Mouse (Mus musculus) CD4-positive helper T cell, adult 2 months (primary cell): ENCODE measurements at regions not wholly inside any gene's neighbourhood (a gene's known extent, or its start where the extent isn't known, plus 50 kb on each side); places are given as distances from the start of the nearest gene placed in this dataset.

Experiments
- DNase-seq: peaks from one replicate; pipeline ENCODE4 v3.0.0-alpha.2; 2012; ENCODE audit warnings: low read depth, missing footprints, low spot score

DNA sequence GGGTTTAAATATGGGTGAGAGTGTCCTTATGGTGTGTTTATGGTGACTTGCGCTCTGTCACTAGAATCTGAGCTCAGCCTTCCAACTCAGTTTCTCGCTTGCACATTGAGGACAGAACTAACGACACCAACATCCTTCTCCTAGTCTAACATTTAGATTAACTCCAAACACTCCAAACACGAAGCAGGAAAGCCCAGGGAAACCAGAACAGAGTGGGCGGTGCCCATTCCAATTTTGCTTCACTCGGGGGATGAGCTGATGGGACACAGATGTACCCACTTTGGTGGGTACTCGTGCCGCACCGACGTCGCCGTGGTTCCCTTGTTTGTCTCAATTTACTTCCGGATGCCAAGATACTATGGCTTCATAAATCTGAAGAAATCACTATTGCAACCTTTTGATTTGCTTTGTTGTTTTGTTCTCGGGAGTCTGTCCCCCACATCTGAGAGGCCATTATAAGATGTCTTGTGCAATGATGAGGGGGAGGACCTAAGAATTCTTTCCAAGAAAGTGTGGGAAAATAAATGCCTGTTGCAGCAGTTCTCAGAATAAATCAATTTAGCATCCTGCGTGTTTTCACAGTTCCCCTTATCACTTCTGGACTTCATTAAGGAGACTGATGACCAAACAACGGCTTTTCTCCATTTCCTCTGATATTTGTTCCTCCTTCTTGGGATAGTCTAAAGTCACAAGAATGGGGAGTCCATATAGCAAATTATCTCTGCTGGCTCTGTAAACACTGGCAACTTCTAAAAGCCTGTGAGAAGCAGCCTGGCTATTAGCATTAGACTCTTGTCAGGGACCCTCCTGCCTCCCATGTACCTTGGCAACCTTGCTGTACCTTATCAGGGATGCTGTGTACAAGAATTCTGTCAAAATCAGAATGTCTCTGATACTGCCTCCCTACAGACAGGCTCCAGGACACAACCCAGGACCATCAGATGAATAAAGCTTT, 96.2 kb upstream of the Klf9 start:
- no peak for DNase-seq

DNA sequence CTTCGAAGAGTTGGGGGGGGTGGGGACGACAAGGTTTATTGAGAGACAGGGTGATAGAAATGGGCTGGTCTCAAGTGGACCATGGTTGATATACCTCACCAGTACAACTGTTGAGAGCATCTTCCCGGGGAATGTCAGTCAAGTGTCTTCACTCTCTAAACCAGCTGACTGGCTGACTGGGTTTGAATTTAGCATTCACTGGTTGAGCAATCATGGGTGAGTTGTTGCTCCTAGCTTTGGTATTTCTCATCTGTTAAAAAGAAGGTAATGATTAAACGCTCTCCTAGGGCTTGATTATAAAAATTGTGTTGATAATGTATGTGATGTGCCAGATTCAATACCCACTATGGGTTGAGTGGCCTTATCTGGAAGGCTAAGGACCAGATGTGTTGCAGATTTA, 89.6 kb upstream of the Klf9 start:
- no peak for DNase-seq

DNA sequence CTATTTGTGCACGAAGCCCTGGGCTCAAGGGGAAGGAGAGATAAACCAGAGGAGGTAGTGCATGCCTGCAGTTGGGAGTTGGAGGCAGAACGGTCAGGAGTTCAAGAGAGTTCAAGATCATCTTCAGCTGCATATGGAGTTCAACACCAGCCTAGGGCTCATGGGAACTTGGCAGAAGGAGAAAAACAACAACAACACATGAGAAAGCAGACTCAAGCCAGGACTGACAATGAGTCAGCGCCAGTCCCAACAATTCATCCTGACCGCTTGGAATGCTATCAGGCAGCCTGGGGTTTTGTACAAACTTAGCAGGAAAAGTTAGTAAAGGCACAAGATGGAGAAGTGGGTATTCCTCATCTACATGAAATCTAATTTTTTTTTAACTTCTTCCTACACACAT, 86.6 kb upstream of the Klf9 start:
- DNase-seq: no peak

DNA sequence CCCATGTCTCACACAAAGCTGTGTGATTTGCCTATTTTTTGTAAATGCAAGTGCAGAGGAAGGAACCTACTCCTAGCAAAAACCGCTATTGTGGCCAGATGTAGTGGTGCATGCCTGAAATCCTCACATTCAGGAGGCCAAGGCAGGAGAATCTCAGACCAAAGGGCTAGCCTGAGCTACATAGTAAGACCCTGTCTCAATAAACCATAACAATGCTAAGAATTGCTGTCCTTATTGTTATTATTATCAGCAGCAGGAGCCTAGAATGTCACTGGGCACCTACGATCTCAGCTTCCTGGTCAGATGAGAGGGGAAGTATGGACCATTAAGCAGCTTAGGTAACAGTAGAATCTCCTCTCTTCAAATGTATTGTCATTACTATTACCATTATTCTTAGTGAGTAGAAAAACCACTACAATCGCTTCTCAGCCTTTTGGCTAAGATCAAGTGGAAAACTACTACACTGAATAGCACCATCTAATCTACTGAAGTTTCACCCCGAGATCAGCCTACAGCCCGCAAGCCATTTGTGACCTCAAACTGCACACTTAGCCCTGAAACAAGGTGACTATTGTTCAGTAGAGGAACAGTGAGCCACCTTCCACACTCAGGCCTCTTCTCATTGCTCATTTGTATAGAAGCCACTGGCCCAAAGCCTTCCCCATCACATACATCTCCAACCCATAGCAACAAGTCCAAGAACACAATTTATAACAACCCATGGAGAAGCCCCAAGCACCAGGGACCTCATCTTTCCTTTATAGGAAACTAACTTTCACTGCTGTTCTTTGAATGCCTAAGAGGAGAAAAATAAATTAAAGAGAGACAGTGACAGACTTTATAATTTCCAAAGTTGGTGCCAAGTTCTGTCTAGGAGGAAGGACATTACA, 84.9 kb upstream of the Klf9 start:
- DNase-seq: no peak

DNA sequence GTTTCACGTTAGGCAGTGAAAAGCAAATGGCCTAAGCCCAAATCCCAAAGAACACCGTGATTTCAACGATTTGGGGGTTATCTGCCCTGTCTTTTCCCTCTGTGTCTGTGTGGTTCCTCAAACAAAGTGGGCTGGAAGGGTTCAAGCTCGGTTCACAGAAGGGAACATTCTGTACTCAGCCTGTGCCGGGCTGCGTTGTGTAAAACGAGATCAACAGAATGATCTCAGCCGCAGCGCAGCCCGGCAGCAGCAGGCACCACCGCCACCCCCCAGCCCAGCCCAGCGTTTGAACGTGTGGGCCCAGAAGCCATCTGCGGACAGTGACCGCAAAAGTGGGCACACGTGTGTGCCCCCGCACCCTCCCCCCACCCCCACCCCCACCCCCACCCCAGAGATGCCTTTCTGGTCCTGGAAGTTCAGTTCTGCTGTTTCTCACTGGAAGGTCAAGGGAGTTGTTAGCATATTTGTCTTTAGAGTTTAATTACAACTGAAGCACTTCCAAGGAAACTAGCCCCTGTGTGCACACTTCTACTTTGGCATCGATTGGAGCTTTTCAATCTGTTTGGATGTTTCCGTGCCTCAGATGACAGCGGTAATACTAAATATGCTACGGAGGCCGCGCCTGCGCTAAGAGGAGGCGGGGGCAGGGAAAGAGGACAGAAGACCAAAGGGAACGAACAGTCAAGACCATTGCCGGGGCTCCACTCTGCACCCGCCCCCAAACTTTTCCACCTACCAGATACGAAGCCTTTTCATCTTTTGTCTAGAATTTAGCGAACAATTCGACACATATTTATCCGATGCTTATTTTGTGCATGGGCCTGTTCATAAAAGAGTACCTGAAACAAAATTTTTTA, 83.9 kb upstream of the Klf9 start:
- DNase-seq: peak; percentile 19

DNA sequence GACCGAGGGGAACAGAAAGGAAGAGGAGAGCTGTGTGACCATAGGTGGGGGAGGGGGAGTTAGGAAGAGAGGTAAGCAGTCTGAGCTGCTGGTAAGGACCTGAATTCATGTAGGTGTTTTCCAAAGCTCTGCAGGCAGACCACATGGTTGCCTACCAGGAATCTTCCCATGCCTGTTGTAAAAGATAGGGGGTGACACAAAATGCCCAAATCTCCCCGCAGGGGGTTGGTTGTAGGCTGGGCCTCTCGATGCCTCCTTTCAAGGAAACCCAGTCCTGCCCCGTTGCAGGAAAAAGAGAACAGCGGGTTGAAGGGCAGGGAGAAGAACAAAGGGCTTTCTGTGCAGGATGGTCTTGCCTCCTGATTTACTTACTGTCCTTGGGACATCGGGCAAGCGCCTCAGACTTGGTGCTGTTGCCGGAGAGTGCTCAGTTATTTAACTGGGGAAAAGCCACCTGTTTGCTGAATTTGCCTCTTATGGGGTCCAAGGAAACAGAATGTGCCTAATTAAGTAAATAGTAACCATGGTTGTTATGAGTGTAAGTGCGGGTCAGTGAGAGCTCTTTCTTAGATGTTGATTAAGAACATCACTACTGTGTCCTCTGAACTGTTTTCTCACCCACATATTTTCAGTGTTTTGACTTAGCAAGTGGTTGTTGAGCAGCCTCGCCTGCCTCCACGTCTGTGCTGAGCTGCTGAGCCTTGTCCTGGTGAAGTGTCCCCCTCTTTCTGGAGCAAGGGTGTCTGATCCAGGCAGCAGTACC, 83.1 kb upstream of the Klf9 start:
- DNase-seq: no peak

DNA sequence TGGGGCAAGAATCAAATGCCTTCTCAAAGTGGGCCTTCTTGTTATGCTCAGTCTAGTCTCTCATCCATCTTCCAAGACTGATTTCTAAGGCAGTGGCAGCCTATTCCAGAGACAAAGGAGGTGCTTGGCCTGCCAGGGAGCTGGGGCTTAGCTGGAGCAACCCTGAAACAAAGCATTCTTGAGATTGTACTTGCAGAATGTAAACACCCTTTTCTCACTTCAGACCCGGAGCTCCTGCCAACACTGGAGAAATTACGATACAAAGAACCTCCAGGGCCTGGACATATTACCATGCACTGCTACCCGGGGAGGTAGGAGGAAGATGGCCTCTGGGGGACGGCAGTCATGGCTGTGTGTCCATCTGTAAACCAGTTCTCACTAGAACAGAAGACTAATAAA, 82.5 kb upstream of the Klf9 start:
- DNase-seq: no peak

DNA sequence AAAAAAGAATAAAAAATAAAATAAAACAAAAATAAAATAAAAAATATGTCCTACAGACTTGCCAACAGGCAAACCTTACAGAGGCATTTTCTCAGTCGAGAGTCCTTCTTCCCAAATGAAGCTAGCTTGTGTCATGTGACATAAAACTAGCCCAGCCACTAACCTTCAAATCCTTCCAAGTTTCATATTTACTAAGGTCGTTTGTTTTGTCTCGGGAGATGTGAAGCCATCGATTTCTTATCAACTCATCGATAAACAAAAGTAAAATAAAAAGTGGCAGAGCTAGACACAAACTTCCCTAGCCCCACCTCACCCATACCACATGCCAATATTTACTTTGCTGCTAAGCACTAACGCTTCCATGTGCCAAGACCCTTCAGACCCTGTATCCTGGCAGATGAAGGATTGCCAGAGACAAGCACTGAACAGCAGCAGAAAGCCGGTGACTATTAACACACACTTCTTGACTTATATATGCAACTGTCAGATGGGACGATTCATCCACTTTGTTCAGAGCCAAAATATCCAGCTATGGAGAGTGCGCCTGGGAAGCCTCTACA, 79.9 kb upstream of the Klf9 start:
- no peak for DNase-seq

DNA sequence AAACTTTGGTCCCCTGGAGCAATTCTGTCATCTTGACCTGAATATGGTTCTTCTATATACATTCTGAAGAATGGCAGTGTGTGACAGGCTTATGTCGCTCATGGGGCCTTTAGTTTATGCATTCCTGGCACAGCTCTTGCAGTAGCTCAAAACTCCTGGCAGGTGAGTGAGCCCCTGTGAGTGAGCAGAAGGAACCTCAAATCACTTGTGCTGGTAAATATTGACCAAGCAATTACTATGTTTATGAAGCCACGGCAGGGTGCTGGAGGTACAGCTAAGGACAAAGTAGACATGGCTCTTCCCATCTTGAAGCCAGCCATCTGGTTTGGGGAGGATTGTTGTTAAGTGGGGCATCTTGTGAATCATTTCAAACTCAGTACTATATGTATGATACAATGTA, 79.1 kb upstream of the Klf9 start:
- DNase-seq: no peak

DNA sequence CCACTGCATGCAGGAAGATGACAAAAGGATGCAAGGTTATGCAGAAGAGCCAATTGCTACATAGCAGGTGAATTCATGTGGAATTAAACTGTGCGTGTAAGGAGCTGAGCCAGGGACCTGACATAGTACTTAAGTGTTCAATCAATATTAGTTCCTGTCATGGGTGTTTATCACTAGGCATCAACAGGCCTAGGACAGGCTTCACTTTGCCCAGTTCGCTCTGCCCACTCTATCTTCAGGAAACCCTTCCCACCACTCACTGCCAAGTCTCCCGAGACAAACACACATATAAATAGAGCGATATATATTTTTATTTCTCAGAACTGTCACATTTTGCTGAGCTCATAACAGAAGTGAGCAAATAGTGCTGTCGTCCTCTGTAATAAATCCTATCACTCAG, 78.2 kb upstream of the Klf9 start:
- DNase-seq: no peak

DNA sequence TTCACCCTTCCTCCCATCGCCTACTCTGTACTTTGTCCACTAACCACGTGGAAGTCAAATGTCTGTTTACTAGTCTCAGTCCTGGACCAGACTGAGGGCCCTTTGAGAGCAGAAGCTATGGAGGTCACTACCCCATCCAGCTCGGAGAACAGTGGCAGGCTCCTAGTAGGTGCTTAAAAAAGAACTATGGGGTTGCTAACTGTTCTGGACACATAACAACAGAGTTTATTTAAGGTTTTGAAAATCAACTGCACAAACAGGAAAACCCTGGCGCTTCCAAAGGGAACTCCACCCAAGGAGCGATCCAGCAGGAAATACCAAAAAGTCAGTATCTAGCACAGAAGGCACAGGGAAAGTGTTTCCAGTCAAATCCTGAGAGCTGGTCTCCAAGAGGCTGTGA, 75.5 kb upstream of the Klf9 start:
- DNase-seq: no peak

DNA sequence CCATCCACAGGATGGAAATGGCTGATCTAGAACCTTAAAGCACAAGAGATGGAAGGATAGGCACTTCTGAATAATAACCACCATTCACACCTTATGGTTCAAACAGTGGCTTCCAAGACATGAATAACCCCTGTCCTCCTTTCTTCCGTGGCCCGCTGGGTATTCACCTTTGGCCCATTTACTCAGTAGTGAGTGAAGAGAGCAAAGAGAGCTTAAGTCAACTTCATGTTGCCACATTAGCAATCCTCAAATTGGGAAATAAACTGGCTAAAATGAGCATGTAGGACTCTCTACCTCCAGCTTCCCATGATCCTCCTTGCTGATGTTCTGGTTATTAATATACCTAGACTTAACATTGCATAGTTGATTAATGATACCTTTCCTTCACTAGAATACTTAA, 74.3 kb upstream of the Klf9 start:
- DNase-seq: no peak

DNA sequence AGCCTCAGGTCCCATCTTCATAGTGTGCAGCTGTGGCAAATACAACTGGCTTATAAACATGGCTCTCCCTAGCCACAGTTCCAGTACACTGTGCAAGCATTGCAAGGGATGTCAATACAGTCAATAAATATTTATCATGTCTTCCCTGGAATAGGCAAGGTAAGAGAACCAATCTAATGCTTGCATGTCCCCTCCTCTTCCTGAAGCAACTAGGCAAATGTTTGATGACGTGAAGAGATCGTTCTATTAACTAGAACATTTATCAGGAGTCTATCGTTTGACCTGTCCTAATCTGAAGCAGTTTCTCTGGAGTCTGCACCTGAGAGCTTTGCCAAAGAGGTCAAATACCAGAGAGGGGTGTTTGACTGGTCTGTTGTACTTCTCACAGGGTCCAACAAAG, 72.4 kb upstream of the Klf9 start:
- no peak for DNase-seq

DNA sequence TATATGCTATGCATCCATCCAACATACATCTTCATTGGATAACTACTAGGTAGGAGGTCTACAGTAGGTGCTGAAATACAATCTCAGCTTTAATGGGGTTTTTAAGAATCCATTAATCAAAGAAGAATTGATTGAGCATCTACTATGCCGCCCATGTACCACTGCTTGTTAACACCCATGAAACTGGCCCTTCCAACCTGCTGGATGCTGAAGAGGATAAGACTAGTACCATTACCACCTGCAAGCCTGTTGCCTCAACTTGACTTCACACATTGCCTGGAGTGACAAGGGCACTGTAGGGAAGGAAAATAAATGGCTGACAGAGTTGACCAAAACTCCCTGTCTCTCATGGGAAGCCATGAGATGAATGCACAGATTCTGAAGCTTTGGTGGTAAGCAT, 71.4 kb upstream of the Klf9 start:
- DNase-seq: no peak

DNA sequence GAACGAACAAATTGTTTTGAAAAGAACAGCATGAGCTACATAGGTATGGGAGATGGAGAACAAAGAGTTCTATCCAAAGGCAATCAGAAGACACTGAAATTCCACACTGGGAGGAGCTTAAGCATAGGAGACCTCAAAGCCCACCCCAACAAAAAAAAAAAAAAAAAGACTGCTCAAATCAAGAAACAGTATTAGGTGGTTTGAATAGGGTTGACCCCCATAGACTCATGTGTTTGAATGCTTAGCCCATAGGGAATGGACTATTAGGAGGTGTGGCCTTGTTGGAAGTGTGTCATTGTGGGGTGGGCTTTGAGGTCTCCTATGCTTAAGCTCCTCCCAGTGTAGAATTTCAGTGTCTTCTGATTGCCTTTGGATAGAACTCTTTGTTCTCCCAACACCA, 70.0 kb upstream of the Klf9 start:
- no peak for DNase-seq

DNA sequence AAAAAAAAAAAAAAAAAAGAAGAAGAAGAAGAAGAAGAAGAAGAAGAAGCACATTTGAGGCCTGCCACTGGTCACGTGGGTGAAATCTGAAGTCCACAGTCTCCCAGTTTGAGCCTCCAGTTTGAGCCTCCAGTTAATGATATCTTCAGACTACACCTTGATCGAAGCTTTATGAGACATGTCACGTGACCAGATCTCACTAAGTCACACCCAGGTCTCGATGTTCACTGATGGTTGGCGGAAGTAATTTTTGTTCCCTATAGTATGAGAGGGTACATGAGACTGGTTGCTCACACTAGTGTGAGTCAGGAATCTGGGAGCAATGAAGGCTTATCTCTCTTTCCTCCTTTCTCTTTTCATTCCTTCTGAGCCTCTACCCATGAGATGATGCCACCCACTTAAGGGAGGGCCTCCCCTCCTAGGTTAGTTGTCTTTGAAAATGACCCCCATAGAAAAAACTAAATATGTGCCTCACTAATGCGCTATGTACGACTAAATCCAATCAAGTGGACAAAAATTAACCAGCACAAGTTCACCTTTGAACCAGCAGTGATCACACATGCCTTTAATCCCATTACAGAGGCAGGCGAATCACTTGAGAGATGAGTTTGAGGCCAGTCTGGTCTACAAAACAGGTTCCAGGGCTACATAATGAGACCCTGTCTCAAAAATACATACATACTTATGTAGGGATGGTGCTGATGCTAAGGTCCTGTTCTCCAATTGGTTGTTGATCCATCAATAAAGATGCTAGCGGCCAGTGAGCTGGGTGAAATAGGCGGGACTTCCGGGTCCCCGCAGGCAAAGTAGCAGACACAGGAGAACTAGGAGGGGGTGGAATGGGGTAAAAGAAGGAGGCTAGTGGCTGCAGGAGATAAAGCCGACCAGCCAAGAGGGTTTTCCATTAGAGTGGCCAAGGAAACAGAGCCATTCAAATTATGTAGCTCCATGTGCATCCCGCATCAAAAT, 66.1 kb upstream of the Klf9 start:
- no peak for DNase-seq

DNA sequence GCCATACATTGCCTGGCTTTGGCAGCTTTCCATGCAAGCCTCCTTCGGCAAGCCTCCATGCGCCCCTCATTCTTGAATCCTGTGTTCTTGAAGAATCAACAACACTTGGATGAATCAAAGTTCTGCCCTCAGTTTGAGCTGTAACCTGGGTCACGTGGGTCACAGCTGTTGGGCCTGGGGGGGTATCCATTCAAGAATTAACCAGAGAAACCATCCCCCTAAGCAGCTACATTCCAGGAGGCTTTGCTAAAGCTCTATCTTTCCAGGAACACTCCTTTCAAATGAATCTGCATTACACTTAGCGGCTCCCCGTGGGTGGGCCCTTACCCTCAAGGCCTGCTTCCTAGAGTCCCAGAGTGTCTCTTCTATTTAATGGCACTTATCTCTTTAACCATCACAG, 65.2 kb upstream of the Klf9 start:
- DNase-seq: no peak

DNA sequence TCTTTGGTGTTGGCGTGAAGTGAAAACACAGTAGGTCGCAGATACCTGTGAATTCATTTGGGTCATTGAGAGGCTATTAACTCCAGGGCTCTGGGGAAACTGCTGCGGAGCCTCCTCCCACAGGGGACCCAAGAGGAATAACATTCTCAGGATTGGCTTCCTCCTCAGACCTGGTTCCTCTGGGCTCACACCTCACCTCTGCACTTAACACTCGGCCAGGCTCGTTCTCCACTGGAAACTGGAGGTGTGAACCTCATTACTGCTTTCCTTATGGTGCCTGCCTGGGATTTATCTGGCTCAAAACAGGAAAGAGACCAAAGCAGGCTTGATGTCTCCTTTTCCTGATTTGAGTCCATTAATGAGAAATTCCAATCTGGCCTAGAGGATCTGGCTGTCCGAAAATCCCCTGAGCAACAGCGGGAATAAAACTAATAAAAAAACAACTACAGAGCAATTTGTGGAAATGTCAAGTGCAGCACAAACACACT, 55.8 kb upstream of the Klf9 start:
- no peak for DNase-seq

DNA sequence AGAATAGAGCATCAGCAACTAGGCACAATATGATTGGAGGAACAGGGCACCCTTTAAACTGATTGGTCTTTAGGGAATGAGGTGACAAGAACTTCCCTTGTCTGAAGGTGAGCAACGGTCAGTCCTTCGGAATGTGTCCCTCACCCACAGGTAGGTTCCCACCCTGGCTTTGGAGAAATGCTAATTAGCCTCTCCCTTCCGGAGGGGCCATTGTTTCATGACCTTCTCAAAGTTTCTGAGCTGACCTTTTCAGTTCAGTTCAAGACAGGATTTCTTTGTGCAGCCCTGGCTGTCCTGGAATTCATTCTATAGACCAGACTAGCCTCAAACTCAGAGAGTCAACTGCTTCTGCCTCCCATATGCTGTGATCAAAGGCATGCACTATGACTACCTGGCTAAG, 53.5 kb upstream of the Klf9 start:
- no peak for DNase-seq
